Mouse (Mus musculus): ENCODE data around the gene Immp1l. TPM values are rescaled to one million over a fixed set of nuclear protein-coding genes. Genes with fewer than 3 reads are reported as not detected.

The Immp1l gene
- polyA plus RNA-seq, 1 experiment, result 13.8 TPM

- 2% methylated on average over 44 of the region's 44 CpGs for WGBS
- no peaks in the 10 kb centered on the region; the same call in 1 of the 2 replicates for H3K36me3 ChIP-seq (ENCODE audit: control insufficient read depth, insufficient read depth, low read length)
- peak; percentile 84 for DNase-seq
- no peaks in the 10 kb centered on the region for H3K27me3 ChIP-seq (ENCODE audit: control insufficient read depth, insufficient read depth, low read length)
- H3K4me1 ChIP-seq (replicated peaks; ENCODE audit: control insufficient read depth, insufficient read depth, low read length), result peaks cover 2% of the 10 kb centered on the region; the same call in 1 of the 2 replicates
- TF ChIP-seq CTCF (IDR thresholded peaks at IDR 0.05; ENCODE audit: borderline replicate concordance, control insufficient read depth, extremely low read depth, insufficient read depth, low read length, poor library complexity), result no peak
- TF ChIP-seq POLR2A (IDR thresholded peaks at IDR 0.05; ENCODE audit: control insufficient read depth, extremely low read depth, insufficient read depth, low read length, poor library complexity), result no peak
- peak within 1 kb of the TSS; percentile 84 for H3K4me3 ChIP-seq (ENCODE audit: control insufficient read depth, insufficient read depth, low read length)
- no peak within 1 kb of the TSS for H3K27ac ChIP-seq (ENCODE audit: control insufficient read depth, insufficient read depth, low read length)
Observed at GRCm38 (mm10) chr2:106002835-106003739, 98.6 kb downstream of the Immp1l start, which contains the start of gene Dnajc24. TSS of gene Dnajc24 (minus strand) at chr2:106003549.

GRCm38 (mm10) chr2:106008415-106008814, 104.0 kb downstream of the Immp1l start:
- DNase-seq, result no peak
- Histone ChIP-seq H3K4me1 (replicated peaks; ENCODE audit: control insufficient read depth, insufficient read depth, low read length) (no peaks in the 10 kb centered on the region), H3K27ac (ENCODE audit: control insufficient read depth, insufficient read depth, low read length) (no peak overlapping the region), H3K27me3 (ENCODE audit: control insufficient read depth, insufficient read depth, low read length) (no peaks in the 10 kb centered on the region), H3K4me3 (ENCODE audit: control insufficient read depth, insufficient read depth, low read length) (no peak overlapping the region), H3K36me3 (ENCODE audit: control insufficient read depth, insufficient read depth, low read length) (no peaks in the 10 kb centered on the region)
- TF ChIP-seq CTCF (IDR thresholded peaks at IDR 0.05; ENCODE audit: borderline replicate concordance, control insufficient read depth, extremely low read depth, insufficient read depth, low read length, poor library complexity) (no peak), POLR2A (IDR thresholded peaks at IDR 0.05; ENCODE audit: control insufficient read depth, extremely low read depth, insufficient read depth, low read length, poor library complexity) (no peak)
- WGBS, result 52% methylated on average over 2 of the region's 2 CpGs

Other genes starting within 250 kb of the Immp1l start
- gene Pax6, start 235.7 kb upstream of the Immp1l start, polyA plus RNA-seq (2012; rRNA removed), result 0.03 TPM in 1 of 2 replicates, not detected in the other
- gene Elp4, start 74 bp upstream of the Immp1l start, polyA plus RNA-seq (2012; rRNA removed), result 2.8 and 4.7 TPM in 2 replicates
- 19.6 and 23.2 TPM in 2 replicates for gene Dnajc24, start 98.9 kb downstream of the Immp1l start, polyA plus RNA-seq (2012; rRNA removed)

Data from thymus, adult 2 months (tissue).